Mouse (Mus musculus): Measurements from ENCODE around the gene Sqor. TPM values are rescaled to one million over a fixed set of nuclear protein-coding genes. Genes with fewer than 3 reads are reported as not detected.

Sqor gene
- total RNA-seq (2021), result 1 to 10 TPM; 4.8 to 6.2 TPM
- long read RNA-seq, partial matches to known transcripts, result 0 of 2 reads
- long read RNA-seq, other reads (novel, unspliced or antisense), result 0 of 2 reads

DNA sequence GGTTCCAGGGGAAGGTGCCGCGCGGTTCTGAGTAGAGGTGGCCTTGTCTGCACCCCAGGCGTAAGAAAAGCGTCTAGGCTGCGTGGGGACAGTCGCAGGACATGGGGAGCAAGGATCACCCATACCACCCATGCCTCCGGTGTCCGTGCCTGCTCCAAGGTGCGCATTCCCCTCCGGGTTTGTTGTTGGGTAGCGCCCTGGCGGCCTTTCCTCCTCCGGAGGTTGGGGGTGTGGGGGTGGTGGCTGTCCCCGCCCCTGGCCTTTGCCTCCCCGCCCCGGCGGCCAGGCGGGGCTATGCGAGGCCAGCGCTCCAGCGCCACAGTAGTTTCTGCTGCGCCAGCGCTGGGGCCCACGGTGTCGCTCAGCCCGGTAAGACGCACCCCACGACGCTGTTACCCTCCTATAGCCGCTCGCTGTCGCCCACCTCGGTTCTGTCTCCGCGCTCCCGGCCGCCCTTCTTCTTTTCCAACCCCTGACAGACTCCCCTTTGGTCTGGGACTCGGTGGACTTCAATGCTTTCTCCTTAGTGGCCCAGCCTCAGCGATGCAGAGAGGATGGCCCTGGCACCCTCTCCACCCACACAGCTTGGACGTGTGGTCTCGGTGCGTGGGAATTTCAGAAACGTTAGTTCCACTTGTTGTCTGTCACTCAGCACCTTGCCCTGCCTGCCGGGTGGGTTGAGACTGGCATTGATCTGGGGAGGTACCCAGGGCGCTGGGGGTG is at the start of gene Sqor:
Sqor (plus strand) TSS at position 167 of the 723 bp plus-strand sequence.
- peak in 1 of 2 experiments; percentile 21 for DNase-seq (ENCODE audit: low spot score in 2 of 2)

DNA sequence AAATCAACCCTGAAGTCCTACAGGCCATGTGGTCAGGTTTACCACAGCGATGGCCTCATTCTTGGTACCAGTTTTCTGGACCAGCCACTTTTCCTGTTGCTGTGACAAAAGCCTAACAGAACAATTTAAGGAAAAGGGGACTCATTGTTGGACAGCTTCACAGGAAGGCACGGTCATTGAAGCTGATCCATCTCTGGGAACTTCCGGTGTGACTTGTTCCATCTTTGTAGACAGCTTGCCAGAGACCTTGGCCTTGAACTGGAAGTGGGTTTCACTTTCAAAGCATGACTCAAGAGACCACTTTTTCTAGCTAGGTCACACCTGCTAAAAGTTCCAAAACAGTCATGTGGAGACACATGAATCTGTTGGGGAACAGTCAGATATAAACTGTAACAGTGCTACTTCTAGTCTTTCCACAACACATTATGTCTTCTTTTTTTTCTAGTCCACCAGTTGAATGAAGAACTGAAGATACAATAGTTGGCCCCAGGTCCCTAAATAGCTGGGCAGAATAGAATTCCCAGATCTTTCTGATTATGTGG is 48.7 kb upstream of the Sqor start:
- DNase-seq (ENCODE audit: low spot score in 2 of 2), result no peak

DNA sequence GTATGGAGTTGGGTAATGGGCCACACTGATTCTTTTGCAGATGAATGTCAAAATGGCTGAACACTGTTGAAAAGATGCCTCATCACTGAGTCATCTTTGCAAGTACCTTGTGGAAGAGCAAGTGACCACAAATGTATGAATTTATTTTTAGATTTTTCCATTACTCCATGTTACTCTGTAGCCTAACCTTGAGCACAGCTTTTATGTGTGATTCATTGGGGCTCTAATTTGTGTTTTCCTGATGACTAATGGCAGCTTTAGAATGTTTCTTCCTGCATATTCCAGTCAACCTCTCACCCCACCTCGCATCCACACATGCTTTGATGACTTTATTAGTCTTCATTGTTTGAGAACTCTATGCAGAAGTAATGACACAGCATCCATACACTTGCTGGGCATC is 45.8 kb upstream of the Sqor start:
- no peak for DNase-seq (ENCODE audit: low spot score in 2 of 2)

DNA sequence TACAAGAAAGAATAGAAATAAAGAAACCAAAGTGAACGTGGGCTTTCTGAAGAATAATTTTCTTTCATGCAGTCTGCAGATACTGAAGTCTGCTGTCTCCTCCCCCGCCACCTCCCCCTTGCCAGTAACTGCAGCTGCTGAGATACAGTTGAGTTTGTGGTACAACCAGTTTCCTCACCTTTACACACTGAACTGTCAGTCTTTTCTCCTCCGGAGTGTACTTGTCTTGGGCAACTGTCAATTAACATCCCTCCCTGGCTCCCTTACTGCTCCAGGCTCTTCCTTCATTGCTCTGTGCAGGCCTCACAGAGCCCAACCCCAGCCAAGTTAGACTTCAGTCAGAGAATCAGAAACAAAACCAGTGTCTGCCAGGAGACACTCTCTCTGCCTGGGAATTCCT is 44.5 kb upstream of the Sqor start:
- no peak for DNase-seq (ENCODE audit: low spot score in 2 of 2)

DNA sequence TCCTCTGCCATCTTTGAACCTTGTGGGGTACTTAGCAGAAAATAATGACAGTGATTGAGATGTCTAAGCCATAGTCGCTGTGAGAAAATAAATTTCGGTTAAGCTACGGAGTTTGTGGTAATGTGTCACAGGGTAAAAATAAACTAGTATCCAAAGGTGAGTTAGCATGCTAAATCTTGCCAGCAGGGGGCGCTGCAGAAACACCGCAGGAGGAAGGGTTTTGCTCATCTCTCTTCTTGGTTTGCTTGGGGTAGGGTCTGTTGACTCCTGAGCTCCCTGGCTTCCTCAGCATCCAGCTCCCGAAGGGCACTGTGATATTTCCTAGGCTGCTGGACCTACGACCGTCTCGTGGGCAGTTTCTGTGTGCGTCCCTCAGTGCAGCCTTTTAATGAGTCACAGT is 39.4 kb upstream of the Sqor start:
- no peak for DNase-seq (ENCODE audit: low spot score in 2 of 2)

DNA sequence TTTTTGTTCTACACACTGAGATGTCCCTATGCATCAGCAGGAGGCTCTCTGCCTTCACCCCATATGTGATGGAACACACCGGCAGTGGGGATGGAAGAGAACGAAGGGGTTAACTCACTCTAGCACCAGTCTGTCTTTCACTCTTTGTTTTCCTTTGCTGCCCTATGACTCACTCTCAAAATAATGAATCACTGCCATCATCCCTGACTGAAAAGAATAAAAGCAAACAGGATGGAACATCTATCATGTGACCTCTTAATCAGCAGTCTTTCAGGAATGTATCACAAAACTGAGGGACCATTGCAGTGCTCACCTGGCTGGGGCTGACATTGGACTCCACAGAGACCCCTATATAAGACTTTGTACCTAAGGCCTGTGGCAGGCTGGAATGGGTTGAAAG is 33.6 kb upstream of the Sqor start:
- no peak for DNase-seq (ENCODE audit: low spot score in 2 of 2)

DNA sequence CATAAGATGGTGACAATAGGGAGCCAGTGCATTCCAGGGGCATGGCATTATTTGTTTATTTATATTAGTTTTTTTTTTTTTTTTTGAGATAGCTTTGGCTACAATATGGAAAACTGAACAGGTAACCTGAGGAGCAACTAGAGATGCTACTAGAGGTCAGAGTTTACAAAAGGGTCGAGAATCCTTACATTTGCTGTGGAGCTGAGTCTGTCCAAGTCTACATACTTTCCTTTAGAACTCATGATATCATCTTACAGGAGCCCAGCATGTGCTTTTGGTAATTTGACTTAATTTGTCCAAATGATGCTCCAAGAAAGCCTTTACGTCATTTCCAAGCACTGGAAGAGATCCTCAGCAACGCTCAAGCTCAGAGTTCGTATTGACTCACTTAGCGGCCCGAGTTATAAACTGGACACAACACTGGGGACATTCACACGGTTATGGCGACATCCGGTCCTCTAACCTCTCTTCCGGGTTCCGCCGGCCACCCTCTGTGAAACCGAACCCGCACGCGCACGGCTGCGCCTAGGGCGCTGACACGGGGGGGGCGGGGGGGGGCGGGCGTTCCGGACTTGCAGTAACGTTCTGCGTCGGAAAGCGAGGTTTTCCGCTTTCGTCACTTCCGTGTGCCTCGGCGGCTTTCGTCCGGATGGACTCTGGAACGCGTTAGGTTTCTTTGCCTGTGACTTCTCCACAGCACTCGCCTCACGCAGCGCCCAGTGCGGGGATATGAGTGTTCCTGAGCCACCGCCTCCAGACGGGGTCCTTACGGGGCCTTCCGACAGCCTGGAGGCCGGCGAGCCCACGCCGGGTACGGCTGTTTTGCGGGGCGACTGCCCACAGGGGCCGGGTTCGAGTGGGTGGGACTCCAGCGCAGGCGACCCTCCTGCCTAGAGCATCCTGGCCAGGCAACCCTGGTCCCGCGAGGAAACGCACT is 26.9 kb upstream of the Sqor start, which contains the start of gene Bloc1s6:
Bloc1s6 (plus strand) TSS at position 610 of the 937 bp plus-strand sequence.
- DNase-seq (ENCODE audit: low spot score in 2 of 2), result peak; percentile 89 to 96

DNA sequence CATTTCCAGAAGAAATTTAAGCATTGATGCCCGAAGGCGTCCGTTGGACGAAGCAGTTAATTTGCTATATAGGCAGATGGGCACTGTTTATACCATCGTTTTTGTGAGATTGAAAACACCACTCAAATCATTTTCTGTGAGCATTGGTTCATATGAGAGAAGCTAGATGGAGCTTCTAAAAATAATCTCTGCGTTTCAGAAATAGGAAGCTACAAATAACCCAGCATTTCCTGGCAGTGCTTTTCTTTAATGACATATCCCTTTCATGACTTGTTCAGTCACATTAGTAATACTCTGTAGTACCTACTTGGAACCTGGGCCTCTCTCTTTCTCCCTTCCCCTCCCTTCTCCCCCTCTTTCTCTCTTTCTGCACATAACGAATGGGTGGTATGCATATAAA is 26.0 kb upstream of the Sqor start:
- DNase-seq (ENCODE audit: low spot score in 2 of 2), result peak in 1 of 2 experiments; percentile 31

DNA sequence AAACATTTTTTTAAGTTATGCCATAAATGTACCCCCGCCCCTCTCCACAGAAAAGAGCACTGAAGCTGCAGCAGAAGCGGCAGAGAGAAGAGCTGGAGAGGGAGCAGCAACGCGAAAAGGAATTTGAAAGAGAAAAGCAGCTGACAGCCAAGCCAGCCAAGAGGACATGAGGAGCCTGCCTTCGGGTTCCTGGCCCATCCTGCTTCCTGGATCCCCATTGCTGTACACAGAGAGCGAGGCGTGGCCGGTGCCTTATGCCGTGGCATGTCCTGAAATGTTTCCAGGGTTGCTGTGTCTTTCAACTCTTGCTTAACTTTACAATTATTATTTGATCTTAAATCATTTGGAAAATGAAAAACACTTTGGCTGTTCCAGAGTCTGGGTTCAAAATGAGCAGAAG is 18.6 kb upstream of the Sqor start:
- DNase-seq (ENCODE audit: low spot score in 2 of 2), result no peak

DNA sequence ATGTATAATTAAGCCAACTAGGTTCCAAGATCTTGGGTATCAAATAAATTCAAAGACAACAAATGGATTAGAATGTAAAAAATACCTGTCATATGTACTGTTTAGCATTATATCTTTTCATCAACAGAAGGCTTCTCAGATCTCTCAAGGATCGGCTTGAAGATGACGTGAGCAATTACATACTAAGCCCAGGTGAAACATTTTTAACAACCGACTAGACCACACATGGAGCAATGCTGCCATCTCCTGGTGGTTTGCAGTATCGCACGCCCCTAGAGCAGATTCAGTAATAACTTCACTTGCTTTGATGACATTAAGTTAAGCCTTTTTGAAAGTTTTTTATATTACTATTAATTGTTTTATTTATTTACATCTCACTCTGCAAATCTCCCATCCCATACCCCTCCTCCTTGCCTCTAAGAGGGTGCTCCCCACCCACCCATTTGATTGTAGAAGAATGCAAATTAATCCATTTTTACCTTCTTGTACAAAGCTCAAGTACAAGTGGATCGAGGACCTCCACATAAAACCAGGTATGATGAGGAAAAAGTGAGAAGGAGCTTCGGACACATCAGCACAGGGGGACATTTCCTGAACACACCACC is 11.2 kb upstream of the Sqor start:
- peak; percentile 39 to 75 for DNase-seq (ENCODE audit: low spot score in 2 of 2)

DNA sequence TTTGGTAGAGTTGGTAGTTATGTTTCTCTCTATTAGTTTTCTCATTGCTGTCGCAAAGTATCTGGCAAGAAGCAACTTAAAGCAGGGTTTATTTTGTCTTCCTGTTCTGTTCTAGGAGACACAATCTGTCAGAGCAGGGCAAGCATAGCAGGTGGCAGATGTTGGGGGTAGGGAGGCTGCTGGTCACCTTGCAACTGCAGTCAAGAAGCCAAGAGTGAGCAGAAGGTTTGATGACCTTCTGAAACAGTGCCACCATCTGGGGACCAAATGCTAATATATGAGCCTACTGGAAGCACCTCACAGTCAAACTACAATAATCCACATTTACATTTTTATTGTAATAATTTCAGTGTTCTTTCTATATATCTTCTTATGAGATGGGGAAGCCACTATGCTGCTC is 5.2 kb upstream of the Sqor start:
- DNase-seq (ENCODE audit: low spot score in 2 of 2), result no peak

DNA sequence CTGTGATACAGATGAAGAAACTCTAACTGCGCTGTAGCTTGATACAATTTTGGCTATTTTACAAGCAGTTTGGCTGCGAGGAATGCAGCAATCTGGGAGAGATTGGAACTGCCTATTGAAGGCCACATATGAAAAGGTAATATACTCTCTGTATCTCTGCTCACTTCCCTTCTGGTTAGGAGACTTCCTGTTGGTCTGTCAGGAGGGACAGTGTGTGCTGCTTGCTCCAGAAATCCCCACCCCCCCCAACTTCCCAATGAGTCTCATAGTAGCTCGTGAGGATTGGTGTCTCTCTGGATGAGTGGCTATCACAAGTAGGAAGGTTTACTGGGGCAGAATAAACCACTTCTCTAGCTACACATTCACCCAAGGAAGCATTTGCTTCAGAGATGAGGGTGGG is 2.0 kb upstream of the Sqor start:
- DNase-seq (ENCODE audit: low spot score in 2 of 2), result no peak

DNA sequence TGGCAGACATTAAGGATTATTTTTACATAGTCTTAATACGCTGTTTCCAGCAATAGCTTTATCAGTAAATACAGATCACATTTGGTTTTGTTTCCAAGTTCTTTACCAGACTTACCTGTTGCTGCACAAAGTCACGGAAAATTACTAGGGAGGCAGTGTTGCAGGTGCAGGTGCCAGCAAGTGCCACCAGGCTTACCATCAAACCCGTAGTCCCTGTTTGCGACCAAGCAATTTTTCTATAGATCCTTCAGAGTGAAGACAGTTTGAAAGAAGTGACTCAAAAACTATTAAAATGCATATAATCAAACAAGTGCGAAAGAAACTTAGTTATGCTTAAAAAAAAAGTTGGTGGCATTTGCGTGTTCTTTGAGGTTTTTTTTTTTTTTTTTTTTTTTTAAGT is 511 bp upstream of the Sqor start:
- no peak for DNase-seq (ENCODE audit: low spot score in 2 of 2)

DNA sequence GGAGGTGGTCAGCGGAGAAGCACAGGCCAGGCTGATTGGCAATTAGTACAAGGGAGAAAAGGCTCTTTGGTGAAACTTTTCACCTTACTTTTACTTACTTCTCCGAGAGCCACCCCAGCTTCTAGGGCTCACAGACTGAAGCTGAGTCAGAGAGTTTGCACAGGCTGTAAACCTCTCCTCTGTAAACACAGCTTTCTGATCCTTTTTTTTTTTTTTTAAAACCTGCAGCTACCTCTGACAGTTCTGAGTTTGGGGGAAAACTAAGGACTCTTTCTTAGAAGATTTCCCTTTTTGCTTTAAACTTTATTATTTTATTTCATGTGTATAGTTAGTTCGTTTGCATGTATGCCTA is 733 bp downstream of the Sqor start:
- DNase-seq (ENCODE audit: low spot score in 2 of 2), result no peak

DNA sequence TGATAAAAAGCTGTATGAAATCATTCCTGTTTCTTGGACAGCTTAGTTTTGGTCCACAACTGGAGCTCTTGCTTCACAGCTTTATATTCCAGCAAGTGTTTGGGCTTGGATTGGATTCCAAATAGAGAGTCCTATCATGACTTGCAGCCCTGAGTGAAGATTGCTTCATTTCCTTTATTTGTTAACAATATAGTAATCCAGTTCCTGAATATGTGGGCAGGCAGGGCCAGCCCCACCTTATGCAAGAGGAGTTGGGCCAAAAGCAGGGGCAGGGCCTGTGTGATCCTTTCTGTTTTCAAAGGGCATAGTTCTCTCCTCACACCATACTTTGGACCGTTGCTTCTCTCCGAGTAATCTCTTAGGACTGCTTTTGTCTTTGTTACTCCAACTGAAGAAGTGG is 6.0 kb downstream of the Sqor start:
- DNase-seq (ENCODE audit: low spot score in 2 of 2), result no peak

DNA sequence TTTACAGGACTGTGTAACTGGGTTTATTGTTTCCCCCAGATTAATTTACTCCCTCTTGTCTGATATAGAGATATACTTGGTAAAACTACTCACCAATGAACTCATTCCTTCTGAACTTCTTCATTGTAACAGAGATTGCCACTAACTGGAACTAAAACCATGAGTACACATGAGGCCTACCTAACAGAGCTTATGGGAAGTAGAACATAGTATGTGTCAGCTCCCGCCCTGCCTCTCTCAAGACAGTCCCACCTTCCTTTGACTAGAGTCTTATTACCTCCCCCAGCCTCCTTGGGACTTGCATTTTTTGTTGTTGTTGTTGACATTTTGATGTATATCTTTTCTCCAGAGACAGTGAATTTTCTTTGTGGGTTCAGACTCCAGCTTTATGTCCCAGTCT is 7.9 kb downstream of the Sqor start:
- DNase-seq (ENCODE audit: low spot score in 2 of 2), result no peak

DNA sequence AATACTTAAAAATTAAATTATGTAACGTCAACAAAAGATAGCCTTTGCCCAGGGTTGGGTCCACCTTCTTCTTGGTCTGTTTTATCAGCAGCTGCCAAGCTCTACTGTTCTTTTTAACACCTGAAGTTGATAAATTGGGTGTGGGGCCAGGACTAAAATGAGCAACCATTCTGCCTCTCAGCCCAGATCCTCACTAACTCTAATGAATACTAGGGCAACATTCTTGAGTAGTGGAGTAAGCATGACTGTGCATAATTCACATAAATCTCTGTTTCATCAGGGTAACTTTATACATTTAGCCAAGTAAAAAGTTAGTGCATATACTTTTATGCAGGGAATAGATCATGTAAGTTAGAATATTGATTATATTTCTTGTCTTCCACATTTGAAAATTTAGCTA is 10.5 kb downstream of the Sqor start:
- no peak for DNase-seq (ENCODE audit: low spot score in 2 of 2)

DNA sequence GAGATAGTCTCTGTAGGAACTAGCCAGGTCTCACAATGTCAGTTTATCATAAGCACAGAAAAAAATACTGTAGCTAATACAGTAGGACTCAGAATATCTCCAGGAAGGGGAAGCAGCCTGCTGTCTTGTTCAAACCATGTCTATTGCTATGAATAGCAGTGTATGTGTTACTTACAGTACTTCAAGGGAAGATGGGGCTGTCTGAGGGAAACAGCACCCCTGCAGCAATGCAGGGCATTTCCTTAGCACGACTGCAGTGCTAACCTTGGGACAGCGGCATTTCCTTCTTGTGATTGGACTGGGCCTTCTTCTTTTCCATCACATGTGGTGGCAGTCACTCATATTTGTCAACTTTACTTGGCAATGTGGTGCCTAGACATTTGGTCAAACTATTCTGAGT is 11.8 kb downstream of the Sqor start:
- no peak for DNase-seq (ENCODE audit: low spot score in 2 of 2)

DNA sequence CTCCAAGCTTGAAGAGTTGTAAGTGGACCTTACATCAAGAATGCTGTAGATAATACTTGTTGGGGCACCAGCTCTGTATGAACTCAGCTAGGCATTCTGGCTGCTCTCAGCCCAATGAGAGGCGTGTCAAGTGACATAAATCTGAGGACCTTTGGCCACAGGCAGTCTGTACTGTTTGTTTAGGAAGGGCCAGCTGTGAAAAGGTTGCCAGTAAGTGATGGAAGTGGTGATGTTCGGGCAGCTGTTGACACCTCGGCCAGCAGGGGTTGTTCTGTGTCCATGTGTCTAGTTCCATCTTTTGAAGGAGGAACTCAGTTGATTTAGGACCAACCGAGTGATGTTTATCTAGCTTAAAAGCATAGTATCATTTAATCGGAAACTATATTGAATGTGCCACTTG is 14.9 kb downstream of the Sqor start:
- DNase-seq (ENCODE audit: low spot score in 2 of 2), result no peak

DNA sequence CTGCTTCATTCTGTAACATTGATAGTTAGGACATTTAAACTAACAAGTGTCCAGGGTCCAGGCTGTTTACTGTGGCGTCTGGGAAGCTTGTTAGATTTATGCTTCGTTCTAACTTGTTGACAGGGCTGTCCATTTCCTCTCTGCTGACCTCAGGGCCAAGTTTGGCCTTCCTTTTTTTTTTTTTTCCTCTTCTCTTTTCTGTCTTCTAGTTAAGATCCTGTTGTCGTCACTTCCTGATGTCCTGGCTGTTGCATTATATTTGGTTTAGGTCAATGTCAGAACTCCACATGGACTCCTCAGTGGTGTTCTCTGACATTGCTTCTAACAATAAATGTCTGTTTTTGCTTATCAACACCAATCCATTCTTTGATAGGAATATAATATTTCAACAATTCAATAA is 15.4 kb downstream of the Sqor start:
- DNase-seq (ENCODE audit: low spot score in 2 of 2), result no peak

DNA sequence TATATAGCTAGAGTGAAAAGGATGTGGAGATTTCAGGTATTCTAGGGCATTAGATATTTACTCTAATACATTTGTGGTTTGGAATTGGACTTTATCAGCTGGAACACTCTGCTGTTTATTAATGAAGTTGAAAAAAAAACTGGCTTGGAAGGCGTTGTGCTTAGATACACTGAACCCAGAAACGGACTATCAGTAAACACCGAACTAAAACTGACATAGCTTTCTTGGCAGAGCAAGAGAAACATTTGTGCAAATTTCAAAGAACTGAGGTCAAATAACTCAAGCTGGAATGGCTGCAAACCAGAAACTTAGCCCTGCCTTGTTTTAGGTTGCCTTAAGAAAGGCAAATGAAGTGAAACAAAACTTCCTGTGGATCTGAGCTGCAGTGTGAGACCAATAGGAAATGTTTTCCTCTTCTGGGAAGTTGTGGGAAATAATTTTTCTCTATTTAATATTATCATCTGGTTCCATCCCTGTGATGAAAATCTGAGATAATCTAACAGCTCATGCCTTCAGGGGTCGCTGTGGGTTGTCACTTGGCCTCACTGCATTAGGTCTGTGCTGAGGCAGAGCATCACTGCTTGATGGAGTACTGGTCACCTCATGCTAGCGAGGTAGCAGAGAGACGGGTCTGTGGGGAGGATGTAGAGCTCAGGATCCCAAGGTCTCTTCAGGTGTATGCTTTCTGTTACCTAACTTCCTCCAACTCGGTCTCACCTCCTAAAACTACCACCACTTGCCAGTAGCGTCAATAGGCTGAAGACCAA is 16.7 kb downstream of the Sqor start:
- DNase-seq (ENCODE audit: low spot score in 2 of 2), result no peak
